Mouse (Mus musculus) spleen, postnatal 36 days (tissue): ENCODE data around the gene Arih2.
A peak's percentile ranks its signal among the peaks of the same experiment; 100 is the strongest.
"Not testable (repeated sequence)": the region's sequence is repeated elsewhere in the genome, so short reads cannot be mapped to it uniquely, and the experiment has no call there.

Experiments used
- DNase-seq, 2 experiments: peaks; one replicate each; pipeline ENCODE4 v3.0.0; 2022; ENCODE audit warnings: low spot score in 2 of 2, mixed read lengths in 1 of 2

Gene Arih2

DNA sequence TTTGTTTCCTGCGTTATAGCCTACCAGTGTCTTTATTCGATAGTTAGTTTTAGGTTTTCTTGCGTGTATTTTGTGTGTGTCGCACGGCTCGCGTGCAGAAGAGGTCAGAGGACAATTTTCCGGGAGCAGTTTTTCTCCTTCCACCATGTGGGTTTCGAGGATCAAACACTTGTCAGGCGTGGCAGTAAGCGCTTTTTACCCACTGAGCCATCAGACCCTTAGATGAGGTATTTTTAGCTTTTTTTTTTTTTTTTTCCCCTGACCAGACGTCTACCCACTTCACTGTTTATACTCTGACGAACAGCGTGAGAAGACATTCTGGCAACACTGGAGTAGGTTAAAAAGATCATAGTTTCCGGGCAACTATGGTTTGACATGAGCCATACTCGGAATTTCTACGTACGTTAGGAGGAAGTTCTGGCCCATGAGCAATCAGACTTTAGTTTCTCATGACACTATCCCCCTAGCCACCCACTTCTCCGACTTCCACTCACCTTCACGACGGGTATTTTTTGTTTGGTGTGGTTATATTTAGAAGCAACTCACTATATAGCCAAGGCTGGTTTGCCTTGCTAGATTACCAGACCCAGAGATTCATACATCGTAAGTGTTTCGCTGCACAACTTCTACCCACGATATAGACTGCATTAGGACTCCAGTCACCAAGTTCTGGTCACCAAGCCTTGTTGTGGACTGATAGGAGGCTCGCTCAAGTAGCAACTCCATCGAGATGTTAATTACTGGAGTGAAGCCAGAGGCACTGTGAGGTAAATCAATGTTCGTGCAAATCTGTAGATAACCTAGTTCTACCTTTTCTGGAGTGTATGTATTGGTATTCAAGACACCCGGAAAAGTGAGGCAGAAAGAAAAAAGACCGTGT, 615 bp upstream of the Arih2 start:
- DNase-seq, result peak in 1 of 2 experiments; percentile 8

DNA sequence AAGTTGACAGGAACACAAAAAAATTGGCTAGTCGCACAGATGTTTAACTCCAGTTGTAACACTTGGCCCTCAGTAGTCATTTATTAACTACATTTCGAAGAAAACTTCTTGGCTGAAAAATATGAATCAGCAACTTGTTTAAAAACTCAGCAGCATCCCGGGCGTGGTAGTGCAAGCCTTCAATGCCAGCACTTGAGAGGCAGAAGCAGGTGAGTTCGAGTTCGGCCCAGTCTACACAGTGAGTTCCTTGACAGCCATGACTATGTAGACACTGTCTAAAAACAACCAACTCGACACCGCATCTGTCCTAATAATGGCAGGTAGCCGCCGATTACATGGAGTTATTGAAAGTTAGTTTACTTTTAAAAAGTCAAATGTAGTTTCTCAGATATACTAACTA, 1.0 kb downstream of the Arih2 start:
- DNase-seq, result peak in 1 of 2 experiments; percentile 12

DNA sequence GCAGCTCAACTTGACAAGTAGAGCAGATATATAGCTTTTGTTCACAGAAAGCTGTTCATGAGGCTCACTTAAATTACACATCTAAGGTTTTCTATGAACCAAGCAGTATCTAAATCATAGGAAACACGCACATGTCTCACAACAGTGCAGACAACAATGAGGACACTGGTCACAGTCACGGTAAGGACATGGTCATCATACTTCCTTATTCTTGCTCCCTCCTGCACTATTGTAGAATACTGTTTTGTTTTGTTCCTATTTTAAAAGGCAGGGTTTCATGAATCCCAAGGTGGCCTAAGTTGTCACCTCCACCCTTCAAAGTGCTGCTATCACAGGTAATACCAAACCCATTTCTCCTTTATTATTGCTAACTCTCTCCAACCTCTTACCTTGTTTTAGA, 9.4 kb downstream of the Arih2 start:
- no peak for DNase-seq

DNA sequence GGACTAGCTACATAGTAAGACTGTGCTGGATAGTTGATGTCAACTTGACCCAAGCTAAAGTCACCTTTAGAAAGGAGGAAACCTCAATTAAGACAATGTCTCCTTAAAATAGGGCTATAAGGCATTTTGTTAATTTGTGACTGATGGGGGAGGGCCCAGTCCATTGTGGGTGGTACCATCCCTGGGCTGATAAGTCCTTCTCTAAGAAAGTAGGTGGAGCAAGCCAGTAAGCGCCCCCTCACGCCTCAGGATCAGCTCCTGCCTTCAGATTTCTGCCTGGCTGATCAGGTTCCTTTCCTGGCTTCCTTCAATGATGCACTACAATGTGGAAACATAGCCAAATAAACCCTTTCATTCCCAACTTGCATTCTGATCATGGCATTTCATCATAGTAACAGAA, 13.8 kb downstream of the Arih2 start:
- DNase-seq, result no peak

DNA sequence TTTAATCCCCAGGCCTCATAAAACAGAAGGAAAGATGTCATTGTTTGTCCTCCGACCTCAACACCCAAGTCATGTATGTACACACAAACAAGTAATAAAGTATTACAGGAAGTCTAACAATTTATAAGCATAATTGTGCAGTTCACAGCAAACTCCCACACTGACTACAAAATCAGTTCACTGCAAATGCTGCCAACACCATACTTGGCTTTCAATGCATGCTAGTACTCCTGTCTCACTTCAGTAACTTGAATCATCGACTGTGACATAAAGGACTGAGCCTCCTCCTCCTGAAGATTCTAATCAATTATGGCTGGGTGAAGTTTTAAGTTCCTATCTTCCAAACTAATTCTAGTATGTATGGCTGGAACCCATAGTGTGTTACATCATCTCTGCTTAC, 15.3 kb downstream of the Arih2 start:
- no peak for DNase-seq

DNA sequence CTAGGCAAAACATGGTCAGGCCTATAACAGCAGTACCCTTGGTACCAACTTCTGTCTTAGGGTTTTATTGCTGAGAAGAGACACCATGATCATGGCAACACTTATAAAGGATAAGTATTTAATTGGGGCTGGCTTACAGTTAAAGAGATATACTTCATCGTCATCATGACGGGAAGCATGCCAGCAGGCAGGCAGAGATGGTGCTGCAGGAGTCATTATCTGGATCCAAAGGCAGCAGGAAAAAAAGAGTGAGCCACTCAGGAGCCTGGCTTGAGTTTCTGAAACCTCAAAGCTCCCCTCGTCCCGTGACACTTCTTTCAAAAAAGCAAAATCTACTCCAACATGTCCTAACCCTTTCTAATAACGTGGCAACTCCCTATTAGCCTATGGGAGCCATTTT, 16.8 kb downstream of the Arih2 start:
- peak in 1 of 2 experiments; percentile 28 for DNase-seq

DNA sequence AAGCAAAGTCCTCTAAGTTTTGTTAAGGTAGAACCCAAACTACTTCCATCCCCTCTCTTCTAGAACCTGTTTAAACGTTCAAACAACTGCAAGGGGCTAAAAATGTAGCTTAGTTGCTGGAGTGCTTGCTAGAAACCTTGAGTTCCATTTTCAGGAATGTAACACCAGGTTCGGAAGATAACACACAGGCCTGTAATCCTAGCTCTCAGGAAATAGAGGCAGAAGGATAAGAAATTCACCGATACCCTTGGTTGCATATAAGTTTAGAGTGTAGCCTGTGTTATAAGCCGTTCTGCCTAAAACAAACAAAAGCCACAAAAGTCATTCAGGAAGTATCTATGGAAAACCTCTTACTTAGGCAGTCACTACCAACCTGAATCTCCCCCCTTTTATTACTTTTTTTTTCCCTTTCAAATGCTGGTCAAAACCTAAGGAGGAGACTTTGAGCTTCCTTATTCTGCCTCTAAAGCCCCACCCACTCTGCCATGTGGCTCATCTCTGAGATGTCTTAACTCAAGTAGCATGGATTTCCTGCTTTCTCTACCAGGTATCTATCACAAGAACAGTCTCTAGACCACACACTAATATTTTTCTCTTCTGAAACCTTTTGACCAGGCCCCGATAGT, 17.4 kb downstream of the Arih2 start:
- DNase-seq, result no peak

DNA sequence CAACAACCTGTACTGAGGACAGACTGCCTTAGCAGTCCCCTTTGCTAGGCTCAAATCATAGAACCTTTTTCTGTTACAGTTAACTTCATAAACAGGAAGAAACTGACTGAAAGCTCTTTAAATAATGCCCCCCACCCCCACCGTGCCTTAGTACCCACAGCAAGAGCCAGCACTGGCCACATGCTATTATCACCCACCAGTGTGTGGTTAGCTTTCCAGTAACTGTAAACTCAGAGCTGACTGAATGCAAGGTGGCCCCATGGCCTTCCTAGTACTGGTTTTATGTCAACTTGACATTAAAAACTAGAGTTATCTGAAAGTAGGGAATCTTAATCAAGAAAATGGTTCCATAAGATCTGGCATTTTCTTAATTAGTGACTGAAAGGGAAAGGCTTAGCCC, 18.5 kb downstream of the Arih2 start:
- no peak for DNase-seq

DNA sequence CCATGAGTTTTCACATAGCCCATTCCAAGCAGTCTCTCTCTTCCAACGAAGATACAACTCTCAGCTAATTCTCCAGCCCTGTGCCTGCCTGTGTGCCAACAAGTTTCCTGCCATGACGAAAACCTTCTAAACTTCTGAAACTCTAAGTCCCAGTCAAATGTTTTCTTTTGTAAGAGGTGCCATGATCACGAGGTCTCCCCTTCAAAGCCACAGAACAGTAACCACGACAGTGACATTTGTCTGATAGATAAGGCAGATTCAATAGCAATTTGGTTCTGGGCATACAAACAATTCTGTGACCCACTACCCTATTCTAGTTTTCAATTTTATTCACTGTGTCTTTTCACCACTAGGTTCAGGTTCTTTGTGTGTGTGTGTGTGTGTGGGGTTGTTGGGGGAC, 21.0 kb downstream of the Arih2 start:
- no peak for DNase-seq

DNA sequence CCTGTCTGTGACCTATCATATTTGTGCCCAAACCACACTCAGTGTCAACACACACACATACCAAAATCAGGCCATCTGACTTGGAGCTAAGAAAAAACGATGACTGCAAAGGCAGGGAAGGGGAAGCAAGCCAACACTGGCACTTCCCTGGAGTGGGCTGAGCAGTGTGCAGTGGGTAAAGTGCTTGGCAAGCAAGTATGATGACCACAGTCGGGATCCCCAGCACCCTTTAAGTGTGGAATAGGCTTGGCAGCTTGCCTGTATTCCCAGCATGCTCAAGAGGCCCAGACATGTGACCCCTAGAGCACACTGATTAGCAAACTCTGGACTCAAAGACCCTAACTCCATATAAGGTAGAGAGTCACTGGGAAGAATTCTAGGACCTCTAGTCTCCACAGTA, 22.7 kb downstream of the Arih2 start:
- DNase-seq, result no peak

DNA sequence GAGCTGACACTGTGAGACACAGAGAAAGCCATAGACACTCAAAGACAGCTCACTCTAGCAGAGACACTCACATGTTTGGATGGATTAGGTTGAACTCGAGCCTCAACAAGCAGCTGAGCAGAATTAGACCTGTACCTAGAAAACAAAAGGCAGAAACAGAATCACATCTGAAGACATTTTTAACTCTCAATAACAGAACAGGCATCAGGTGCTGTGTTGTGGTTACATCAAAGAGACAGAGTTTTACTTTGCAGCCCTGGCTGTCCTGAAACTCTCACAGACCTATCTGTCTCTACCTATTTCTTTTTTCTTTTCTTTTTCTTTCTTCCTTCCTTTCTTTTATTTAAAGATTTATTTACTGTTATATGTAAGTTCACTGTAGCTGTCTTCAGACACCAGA, 31.9 kb downstream of the Arih2 start:
- no peak for DNase-seq

DNA sequence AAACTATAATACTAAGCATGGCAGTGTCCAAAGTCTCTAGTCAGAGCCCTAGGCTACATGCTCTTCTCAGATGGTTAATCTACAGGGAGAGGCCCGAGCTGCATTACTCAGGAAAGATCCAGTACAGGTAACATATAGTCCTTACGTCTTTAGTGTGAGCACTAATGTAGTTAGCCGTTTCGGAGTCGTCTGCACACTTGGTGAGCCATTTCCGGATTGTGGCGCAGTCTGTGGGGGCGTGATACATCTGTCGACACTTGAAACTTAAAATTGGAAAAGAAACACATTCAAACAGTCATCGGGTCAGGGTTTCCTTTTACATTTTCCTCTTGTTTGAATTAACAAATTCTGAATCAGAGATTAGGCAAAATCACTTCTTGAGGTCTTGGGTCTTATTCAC, 37.7 kb downstream of the Arih2 start:
- DNase-seq, result no peak

DNA sequence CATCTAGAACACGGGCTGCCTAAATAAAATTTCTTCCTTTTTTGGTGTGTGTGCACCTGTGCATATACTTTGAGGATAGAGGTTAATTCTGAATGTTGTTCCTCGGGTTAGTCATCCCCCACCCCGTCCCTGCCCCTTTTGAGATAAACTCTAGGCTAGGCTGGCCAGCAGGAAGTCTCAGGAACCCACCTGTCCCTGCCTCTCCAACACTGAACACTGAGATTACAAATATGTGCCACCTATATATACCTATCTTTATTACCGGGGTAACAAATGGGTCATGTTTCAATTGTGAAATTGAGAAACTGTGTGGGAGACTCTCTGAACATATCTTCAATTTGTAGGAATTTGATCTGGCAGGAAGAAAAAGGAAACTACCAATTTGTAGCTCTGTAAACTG, 40.3 kb downstream of the Arih2 start:
- DNase-seq, result no peak

DNA sequence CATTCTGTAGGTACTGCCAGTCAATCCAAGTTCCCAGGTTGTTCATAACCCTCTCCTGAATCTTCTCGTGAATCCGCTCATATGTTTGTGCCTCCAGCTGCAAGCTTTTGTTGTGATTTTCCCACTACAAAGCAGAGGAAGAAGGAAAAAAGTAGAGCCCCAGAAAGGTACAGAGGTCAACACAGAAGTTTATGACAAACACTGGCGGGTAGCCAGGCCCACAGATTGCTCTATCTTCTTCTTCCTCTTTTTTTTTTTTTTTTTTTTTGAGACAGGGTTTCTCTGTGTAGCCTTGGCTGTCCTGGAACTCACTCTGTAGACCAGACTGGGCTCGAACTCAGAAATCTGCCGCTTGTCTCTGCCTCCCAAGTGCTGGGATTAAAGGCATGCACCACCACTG, 41.3 kb downstream of the Arih2 start:
- DNase-seq, result not testable (repeated sequence)

DNA sequence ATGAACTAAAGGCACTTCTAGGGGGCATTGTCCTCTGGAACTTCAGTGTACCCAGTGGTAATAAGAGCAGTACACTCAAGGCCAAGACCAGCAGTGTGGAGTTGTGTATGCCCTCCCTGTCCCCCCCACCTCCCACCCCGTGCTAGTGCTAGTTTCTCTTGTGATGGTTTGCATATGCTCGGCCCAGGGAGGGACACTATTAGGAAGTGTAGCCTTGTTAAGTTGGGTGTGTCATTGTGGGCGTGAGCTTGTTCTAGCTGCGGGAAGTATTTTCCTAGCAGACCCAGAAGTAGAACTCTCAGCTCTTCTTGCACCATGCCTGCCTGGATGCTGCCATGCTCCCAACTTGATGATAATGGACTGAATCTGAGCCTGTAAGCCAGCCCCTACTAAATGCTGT, 47.2 kb downstream of the Arih2 start:
- DNase-seq, result no peak

DNA sequence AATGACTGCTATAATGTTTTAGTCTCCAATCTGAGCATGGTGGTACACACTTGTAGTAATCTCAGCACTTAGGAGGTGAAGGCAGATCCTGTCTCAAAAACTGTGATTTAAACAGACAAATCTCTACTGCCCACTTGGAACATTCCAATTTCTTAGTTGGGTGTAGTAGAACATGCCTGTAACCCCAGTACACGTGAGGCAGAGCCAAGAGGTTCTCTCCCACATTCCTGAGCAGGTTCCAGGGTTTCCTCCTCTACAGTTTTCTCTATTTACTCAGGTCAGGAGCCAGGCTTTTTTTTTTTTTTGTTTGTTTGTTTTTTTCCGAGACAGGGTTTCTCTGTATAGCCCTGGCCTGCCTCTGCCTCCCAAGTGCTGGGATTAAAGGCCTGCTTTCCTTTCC, 49.2 kb downstream of the Arih2 start:
- no peak for DNase-seq

DNA sequence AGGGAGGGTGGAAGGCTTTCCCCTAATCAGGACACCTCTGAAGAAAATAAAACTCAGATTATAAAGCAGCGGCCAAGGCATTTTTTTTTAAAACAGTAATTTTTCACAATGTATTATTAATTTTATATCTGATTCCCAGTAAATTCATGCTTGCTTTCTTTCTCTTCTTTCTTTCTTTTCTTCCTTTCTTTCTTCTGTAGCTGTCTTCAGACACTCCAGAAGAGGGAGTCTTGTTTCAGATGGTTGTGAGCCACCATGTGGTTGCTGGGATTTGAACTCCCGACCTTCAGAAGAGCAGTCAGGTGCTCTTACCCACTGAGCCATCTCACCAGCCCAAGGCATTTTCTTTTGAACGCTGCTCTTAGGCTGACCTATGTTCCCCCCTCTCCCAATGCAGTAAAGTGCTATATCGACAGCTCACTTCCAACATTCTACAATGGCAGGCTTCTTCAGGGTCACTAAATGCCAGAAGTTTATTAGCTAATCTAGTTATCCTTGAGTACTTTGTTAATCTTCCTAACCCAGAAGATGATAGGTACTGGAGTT, 50.1 kb downstream of the Arih2 start:
- no peak for DNase-seq

DNA sequence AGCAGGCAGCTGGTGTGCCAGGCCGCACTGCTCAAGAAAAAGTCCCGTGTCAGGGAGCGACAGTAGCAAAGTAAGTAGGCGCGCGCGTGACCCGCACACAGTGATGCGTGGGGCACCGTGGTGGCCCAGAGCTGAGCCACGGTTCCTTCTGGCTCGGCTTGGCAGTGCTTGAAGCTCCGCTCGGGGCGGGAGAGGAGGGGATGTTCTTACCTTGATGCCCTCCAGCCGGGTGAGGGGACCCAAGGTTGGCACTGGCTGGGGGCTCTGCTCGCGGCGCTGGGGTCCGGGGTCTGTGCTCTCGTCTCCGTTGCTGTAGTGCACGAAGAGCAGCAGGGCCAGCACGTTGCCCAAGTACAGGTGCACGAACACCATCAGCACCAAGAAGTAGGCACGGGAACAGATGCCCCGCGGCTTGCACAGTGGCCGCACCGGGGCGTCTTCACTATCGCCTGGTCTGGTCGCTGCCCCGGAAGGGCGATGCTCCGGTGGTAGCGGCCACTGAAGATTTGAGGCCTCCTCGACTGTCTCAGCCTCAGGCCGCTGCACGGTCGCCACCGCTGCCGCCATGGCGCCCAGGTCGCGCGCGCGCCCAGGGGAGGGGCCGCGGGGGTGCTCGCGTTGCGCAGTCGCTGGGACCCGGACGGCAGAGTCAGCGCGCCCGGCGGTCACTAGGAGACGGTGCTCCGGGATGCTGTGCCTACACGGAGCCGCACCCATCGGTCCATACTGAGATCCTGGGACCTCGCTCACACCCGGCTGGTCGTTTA, 52.0 kb downstream of the Arih2 start, which contains the start of gene P4htm:
TSS of gene P4htm (minus strand) at position 670 of the 767 bp plus-strand sequence.
- peak; percentile 34 to 39 for DNase-seq

DNA sequence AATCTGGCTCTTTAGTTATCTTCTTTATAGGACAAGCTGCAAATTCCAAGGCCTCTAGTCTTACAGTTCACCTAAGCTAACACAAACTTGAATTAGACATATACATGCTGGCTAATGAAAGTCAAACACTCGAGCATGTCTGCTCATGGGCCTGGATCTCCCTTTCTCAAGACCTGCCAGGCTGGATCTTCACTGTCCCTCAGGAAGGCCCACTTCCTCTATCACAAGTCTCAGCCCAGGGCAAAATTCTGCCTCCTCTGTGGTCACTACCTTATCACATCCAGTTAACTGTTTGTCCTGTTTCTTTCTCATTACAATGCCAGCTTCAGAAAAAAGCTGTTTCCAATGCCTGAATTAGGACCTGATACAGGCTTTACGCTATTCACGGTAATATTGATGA, 54.8 kb downstream of the Arih2 start:
- DNase-seq, result no peak

DNA sequence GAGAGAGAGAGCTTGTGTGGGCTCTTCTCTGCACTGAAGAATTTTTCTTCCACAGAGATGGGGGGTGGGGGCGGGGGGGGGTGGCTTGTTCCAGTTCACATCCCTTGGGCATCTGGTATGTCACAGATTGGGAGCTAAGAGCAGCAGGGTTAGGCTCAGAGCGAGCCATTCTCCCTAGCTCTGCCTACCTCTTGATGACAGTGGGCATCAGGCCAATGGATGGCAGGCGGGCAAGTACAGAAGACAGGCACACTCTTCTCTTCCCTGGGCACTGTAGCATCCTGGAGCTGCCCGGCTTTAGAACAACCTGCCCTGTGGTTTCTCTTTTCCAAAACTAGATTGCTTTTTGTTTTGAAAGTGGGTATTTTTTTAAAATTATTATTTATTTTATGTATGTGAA, 57.7 kb downstream of the Arih2 start:
- no peak for DNase-seq

DNA sequence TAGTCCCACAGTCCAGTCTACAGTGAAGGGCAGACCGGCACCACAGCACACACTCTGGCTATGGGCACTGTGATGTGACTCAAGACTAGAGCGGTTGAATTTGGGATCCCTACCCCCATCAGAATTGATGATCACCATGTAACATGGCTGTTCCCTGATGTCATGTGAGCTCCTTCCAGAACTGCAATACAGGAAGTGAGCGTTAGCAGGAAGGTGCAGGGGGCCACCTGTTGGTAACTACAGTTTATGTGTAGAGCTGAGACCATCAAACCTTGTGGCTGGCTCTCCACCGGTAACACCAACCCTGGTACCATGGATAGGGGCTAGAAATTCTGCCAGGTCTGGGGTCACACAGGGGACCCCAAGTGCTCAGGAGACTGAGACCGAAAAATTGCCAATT, 60.0 kb downstream of the Arih2 start:
- no peak for DNase-seq

DNA sequence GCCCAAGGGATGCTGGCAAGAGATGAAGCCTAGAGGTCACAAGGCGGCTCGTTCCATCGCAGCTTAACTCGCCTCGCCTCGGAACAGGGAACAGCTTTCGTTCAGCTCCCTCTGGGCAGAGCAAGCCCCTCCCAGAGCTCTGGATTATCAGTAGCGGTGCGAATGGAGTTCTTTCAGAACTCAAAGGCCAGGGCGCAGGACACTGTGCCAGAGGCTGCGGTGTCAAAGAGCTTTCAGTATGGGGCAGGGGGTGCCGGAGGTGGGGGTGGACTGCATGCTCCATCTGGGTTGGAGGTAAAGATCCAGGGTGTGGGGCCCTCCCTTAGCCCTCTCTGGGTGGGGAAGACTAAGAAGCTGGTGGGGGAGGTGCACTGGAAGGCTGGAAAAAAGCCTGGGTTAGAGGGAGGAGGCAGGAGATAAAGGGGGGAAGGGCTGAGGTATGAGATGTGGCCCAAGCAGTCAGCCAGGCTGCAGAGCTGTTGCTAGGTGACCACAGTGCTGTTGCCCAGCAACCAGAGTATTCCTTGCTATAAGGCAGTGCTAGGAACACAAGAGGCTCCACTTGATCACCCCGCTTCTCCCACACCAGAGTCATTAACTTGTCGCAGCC, 61.5 kb downstream of the Arih2 start:
- DNase-seq, result no peak
